Mouse (Mus musculus) lung, postnatal 4 days (tissue): Measurements from ENCODE around the gene Ier5.

Experiments used
- DNase-seq, 2 experiments: peaks; one replicate each; pipeline ENCODE4 v3.0.0; 2021

Ier5 gene

GRCm38 (mm10) chr1:155077675-155078074, 21.8 kb downstream of the Ier5 start:
- DNase-seq = peak in 1 of 2 experiments; percentile 39

- no peak for DNase-seq
These were observed 23.6 kb downstream of the Ier5 start for GRCm38 (mm10) chr1:155075856-155076255.

- peak; percentile 81 to 84 for DNase-seq
These were observed 24.6 kb downstream of the Ier5 start for GRCm38 (mm10) chr1:155074856-155075255.

- DNase-seq = no peak
These were observed 25.5 kb downstream of the Ier5 start for GRCm38 (mm10) chr1:155073905-155074304.

- DNase-seq = no peak
These were observed 26.3 kb downstream of the Ier5 start for GRCm38 (mm10) chr1:155073133-155073532.

GRCm38 (mm10) chr1:155071287-155071876, 28.1 kb downstream of the Ier5 start:
- DNase-seq = peak in 1 of 2 experiments; percentile 34

GRCm38 (mm10) chr1:155070561-155071286, 28.7 kb downstream of the Ier5 start:
- DNase-seq = no peak

GRCm38 (mm10) chr1:155069696-155070095, 29.7 kb downstream of the Ier5 start:
- peak in 1 of 2 experiments; percentile 58 for DNase-seq

- no peak for DNase-seq
These were observed 33.2 kb downstream of the Ier5 start for GRCm38 (mm10) chr1:155066196-155066595.

GRCm38 (mm10) chr1:155065068-155065701, 34.3 kb downstream of the Ier5 start:
- no peak for DNase-seq

GRCm38 (mm10) chr1:155064649-155065048, 34.8 kb downstream of the Ier5 start:
- no peak for DNase-seq

GRCm38 (mm10) chr1:155064111-155064510, 35.3 kb downstream of the Ier5 start:
- peak in 1 of 2 experiments; percentile 30 for DNase-seq

GRCm38 (mm10) chr1:155062963-155063362, 36.5 kb downstream of the Ier5 start:
- DNase-seq = no peak

GRCm38 (mm10) chr1:155062057-155062456, 37.4 kb downstream of the Ier5 start:
- no peak for DNase-seq

- DNase-seq = peak in 1 of 2 experiments; percentile 53
These were observed 38.3 kb downstream of the Ier5 start for GRCm38 (mm10) chr1:155060832-155061801.

GRCm38 (mm10) chr1:155060261-155060660, 39.2 kb downstream of the Ier5 start:
- DNase-seq = no peak

GRCm38 (mm10) chr1:155059505-155059904, 39.9 kb downstream of the Ier5 start:
- DNase-seq = peak; percentile 76 to 80

GRCm38 (mm10) chr1:155058099-155059012, 41.1 kb downstream of the Ier5 start:
- no peak for DNase-seq

- DNase-seq = peak in 1 of 2 experiments; percentile 41
These were observed 43.3 kb downstream of the Ier5 start for GRCm38 (mm10) chr1:155056166-155056565.

- no peak for DNase-seq
These were observed 44.4 kb downstream of the Ier5 start for GRCm38 (mm10) chr1:155055041-155055440.

- DNase-seq = no peak
These were observed 45.0 kb downstream of the Ier5 start for GRCm38 (mm10) chr1:155054366-155054965.
